Mouse (Mus musculus) frontal cortex, postnatal 25 days (tissue): ENCODE results near the gene Osbpl3.

Experiments
- DNase-seq, 2 experiments: peaks; one replicate each; pipeline ENCODE4 v3.0.0; 2022; ENCODE audit warnings: low spot score in 2 of 2

Osbpl3 gene

GRCm38 (mm10) chr6:50334846-50335821 lies 120.9 kb downstream of the Osbpl3 start:
- no peak for DNase-seq

GRCm38 (mm10) chr6:50333346-50333745 lies 122.7 kb downstream of the Osbpl3 start:
- DNase-seq, result no peak

DNA sequence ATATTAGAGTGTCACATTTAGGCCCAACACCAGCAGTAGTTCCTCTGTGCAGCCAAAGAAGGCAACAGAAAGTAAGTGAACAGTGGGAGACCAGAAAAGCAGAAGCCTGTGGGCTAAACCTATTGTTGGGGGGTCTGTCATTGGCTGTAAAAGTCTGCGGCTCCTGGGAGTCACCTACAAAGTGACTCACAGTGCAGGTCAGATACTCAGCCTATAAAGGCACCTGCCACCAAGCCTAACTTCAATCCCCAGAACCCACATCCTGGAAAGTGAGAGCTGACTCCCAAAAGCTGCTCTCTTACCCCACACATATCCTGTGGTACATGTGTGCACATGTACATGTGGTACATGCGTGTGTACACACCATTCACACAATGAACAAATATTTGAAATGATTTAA lies 124.5 kb downstream of the Osbpl3 start:
- DNase-seq, result no peak

GRCm38 (mm10) chr6:50329380-50329779 lies 126.6 kb downstream of the Osbpl3 start:
- no peak for DNase-seq

DNA sequence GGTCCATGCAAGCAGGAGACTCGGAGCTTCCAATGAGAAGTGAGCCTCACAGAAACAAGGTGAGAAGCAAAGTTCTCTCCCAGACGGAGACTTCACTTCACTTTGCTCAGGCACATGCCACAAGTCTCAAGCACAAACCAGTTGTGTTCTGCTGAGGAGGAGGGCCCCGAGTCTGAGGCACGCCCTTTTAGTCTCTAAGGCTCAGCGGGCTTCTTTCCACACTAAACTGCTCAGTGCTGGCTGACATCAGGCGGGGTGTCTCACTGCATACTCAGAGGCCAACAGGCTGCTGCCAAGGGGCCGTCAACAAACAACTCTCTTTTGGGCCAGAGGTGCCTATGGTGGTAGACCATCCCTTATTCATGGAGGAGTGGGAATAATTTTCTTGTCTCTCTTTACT lies 127.1 kb downstream of the Osbpl3 start:
- DNase-seq, result no peak

DNA sequence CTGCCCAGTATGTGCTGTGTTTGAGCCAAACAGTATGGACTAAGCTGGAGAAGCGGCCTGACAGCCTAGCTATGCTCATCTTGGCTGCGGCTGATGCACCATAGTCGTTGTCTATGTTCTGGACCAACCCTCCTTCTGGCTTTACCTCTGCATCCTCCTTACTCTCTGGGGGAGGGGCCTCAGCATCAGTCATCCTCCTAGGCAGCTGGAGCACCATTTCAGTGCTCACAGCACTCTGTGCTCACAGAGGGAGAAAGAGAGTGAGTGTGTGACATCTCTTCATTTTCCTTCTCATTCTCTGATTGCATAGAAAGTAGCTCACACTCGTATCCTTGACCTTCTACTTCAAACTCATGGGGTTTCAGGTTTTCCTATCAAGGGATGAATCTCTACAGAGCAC lies 129.8 kb downstream of the Osbpl3 start:
- no peak for DNase-seq

- DNase-seq, result no peak
Observed at GRCm38 (mm10) chr6:50325485-50325884, 130.5 kb downstream of the Osbpl3 start.

DNA sequence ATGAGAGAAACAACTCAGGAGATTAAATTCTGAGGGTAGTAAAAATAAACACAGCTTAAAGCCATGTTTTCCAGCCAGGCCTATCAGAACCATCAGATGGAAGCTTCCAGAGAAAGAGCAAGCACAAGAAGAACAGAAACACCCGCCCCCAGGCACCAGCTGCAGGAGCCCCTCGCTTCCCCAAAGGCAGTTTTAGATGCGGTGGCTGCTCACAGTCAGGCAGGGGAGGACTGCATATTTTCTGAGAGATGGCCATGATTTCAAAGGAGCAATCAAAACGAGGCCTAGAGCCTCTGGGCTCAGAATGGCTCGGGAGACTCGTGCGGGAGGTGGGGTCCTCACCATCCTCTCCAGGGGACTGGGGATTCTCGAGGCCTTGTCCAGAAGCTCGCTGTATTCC lies 133.4 kb downstream of the Osbpl3 start:
- DNase-seq, result peak in 1 of 2 experiments; percentile 50

DNA sequence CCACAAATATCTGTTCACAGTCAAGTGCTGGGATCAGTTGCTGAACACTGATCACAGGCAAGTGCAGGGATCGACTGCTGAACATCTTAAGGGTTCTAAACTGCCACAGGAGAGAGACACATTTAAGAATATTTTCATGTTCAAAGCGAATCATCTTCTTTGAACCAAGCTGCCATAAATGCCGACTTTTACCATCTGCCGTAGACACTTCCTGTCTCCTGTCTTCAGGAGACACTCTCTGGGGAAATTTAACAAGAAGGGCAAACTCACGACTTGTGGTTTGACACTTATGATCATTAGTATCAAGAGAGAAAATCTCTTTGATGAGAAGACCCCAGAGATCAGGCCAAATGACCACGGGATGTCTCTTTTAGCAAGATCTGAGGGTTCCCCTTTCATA lies 134.3 kb downstream of the Osbpl3 start:
- DNase-seq, result no peak

DNA sequence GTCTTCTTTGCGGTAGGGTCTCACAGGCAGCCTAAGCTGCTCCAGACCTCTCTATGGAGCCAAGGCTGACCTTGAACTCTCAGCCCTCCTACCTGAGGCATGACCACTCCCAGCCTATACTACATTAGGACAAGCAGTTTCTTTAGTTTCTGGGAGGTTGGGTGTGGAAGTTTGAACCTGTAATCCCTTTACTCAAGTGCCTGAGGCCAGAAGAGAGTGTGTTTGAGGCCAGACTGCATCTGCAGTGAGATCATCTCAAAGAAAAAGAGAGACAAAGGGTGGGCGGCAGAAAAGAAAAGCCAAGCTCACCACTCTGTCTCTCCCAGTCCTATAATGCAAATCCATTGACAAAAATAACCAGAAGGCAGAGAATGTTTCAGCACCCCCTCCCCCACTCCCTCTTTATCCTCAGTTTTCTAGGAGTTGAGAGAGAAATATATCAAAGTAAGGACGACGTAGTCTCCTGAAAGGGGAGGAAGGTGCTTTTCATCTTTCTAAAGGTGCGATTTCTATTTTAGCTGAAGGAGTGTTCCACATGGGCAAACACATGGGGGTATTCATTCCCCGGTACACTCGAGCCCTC lies 137.3 kb downstream of the Osbpl3 start:
- peak in 1 of 2 experiments; percentile 32 for DNase-seq

DNA sequence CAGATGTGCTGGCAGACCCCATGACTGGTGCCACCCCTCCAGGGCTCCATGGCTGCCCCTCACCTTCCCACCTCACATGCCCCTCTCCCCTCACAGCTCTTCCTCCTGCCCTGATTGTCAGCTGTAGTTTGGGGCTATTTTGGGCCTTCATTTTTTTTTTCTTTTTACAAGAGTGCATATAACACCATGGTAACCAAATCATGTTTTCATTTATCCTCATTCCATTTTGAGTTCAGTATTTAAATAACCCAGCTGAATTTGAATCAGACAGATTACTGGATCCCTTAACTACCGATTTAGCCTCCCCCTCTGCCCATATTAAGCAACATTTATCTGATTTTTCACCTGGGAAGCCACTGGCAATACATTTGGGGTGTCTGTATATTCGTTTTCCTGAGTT lies 137.9 kb downstream of the Osbpl3 start:
- DNase-seq, result no peak

DNA sequence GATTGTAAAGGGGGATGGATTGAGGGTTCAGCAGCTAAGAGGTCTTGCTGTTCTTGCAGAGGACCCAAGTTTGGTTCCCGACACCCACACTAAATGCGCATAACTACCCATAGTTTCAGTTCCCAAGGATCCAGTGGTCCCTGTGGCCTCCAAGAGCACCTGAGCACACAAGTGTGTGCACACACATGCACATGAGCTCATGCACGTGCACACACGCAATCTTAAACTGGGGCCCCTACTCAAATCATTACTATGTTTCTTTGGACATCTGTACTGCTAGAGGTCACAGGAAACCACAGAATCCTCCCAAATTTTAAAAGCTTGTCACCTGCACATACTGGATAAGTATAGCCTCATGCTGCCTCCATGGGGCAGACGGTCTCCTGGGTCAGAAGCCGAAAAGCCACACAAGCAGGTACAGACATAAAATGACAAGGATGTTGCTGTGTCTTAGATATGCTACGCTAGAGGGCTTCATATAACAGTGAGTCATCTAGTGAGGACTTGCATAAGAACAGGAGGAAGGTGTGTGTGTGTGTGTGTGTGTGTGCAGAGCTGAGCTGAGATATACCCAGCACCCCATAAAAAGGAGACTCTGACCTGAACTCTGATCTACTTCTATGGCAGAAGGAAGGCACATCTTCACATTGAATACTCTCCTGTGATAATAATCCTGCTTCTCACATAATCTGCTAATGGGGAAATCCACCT lies 139.1 kb downstream of the Osbpl3 start:
- DNase-seq, result no peak

- peak in 1 of 2 experiments; percentile 52 for DNase-seq
Observed at GRCm38 (mm10) chr6:50314406-50315071, 141.5 kb downstream of the Osbpl3 start.

GRCm38 (mm10) chr6:50312647-50313046 lies 143.4 kb downstream of the Osbpl3 start:
- DNase-seq, result peak; percentile 64 to 72

DNA sequence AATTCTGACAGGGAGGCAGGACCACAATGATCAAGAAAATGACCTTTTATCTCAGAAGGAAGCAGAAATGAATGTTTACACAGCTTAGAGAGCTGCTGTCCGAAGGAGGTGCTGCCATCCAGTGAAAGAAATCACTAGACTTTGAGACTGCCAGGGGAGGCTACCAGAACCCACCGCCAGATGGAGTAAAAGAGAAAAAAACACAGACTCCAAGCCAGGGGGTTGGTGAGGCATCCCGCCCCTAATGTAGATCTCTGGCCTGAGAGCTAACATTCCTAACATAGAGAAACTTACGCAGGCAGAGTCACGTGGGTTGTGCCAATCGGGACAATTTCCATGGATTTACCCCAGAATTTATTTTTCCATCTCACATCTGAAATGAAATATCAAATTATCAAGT lies 147.0 kb downstream of the Osbpl3 start:
- DNase-seq, result peak in 1 of 2 experiments; percentile 46

DNA sequence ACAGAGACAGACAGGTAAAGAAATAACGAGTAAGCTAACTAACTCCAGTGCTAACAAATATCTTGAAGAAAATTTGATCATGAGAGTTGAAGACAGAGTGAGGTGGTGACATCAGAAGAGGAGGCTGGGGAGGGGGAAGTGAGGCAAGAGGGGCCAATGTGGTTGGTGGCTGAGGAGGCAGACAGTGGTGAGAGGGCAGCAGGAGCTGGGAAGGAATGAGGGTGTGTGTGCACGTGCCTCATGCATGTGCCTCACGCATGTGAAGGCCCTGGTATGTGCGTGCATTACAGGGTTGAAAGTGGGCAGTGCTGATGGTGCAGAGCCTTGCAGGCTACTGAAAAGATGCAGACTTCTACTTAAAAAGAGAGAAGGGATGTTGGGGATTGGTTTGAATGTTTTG lies 149.4 kb downstream of the Osbpl3 start:
- no peak for DNase-seq

DNA sequence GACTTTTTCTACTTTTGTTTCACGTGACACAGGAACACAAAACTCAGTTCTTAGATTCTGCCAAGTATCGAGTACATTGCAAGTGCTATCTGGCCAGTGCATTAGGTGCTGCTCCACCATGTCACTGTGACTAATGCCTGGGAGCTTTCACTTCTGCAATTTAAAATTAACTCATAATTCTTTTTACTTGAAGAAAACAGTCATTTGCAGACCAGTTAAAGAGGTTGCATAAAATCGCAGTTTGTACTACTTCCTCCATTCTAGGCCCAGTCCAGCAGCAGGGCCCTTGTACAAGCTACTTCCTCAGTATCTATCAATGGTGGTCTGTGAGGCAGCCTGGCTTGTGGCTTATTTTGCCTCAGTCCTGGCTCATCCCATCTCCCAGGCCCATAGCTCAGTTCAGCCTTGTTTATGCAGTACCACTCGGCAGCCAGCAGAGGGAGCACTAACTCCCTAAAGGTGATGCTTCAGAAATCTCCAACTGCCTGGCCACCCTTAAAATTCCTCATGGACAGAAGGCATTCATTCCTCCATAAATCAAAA lies 151.0 kb downstream of the Osbpl3 start:
- DNase-seq, result peak in 1 of 2 experiments; percentile 77

DNA sequence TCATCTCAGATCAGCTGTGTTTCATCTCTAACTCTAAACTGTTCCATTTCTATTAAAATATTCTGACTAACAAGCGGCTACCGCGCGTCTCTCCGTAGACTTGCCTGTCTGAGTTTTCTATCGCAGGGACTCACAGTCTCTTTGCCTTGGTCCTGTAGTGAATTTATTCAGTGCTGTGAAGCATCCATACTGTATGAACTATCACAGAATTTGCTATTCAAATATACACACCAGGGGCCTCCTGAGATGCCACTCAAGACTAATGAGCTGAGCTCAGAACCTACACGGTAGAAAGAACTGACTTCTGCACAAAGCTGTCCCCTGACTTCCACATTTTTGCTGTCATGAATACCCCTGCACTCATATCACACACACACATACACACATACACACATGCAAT lies 154.9 kb downstream of the Osbpl3 start:
- no peak for DNase-seq

GRCm38 (mm10) chr6:50300622-50301021 lies 155.4 kb downstream of the Osbpl3 start:
- DNase-seq, result no peak

DNA sequence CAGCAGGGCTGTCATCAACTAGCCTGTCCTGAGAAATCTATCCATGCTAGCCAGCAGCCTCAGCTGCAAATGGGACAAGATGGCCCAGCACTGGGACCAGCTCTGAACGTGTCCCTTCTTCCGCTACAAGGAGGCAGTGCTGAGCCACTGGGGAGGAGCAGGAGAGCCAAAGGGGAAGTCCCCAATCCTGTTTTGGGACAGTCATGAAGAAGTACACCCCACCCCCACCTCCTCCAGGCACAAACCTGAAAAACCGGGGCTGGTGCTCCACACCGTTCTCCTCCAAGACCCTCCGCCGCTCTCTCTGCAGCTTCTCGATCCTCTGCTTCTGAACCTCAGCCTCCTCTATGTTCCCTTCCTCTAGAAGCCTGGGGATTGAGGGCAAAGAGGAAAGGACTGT lies 156.9 kb downstream of the Osbpl3 start:
- no peak for DNase-seq

- DNase-seq, result no peak
Observed at GRCm38 (mm10) chr6:50297671-50298070, 158.3 kb downstream of the Osbpl3 start.

- DNase-seq, result no peak
Observed at GRCm38 (mm10) chr6:50295136-50295535, 160.9 kb downstream of the Osbpl3 start.
